Mouse (Mus musculus): ENCODE results near the gene Rcor2.

Rcor2 gene

GRCm38 (mm10) chr19:7320181-7320580 lies 53.1 kb downstream of the Rcor2 start:
- no peak for DNase-seq (ENCODE audit: low spot score)

GRCm38 (mm10) chr19:7321391-7321790 lies 54.3 kb downstream of the Rcor2 start:
- DNase-seq (ENCODE audit: low spot score), result no peak
